ENCODE assay signal across 8 mouse cellular contexts in the genomic region with DNA sequence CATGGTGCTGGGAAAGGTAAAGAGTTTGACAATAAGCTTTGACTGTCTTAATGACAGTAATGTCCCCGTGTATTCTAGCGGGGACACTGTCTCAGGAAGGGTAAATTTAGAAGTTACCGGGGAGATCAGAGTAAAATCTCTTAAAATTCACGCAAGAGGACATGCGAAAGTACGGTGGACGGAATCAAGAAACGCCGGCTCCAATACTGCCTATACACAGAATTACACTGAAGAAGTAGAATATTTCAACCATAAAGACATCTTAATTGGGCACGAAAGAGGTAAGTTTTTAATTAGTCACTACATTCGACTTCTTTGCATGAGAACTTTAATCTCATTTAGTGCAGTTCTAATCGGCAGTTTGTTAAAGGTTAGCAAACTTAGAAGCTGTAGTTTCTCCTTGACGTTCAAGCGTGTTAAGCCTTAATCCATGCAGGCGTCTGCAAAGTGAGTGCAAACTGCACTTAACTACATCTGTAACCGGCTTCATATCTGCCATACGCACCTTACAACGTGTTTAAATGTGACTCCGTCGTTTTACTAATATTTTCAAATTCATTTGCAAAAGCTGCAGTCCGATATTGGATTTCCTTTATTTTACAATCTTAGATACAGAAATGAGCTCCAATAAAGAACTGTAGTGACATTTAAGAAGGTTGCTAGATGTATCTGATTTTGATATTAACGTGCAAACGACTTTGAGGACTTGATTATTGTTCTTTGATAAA. TPM values are rescaled to one million over a fixed set of nuclear protein-coding genes. Genes with fewer than 3 reads are reported as not detected.
DNase-seq lines count a peak whose midpoint lies in the region; ATAC-seq and TF ChIP-seq lines count a peak whose summit lies in the region.

No protein-coding gene starts in this region.

- peaks cover 1% of the 10 kb centered on the region; the same call in 1 of the 2 replicates for H3K36me3 ChIP-seq in kidney, adult 2 months (ENCODE audit: control insufficient read depth, insufficient read depth, low read length)
- H3K36me3 ChIP-seq in ES-Bruce4 (ENCODE audit: control insufficient read depth, insufficient read depth, low read length, poor library complexity, severe bottlenecking) (peaks cover 11% of the 10 kb centered on the region), macrophage (ENCODE audit: inconsistent target) (peaks cover 13% of the 10 kb centered on the region; the same call in 1 of the 2 replicates)
- H3K36me3 ChIP-seq in embryonic facial prominence, embryonic 11.5 days (replicated peaks; ENCODE audit: control insufficient read depth, insufficient read depth, low read depth, low read length), result no peaks in the 10 kb centered on the region
- H3K36me3 ChIP-seq in hindbrain, postnatal 0 days (ENCODE audit: insufficient read depth, low read length), result no peaks in the 10 kb centered on the region; the same call in 1 of the 2 replicates

- H3K4me2 ChIP-seq in embryonic facial prominence, embryonic 11.5 days (ENCODE audit: low read depth, low read length), result peak overlapping the region; percentile 6
- H3K4me2 ChIP-seq in hindbrain, postnatal 0 days (ENCODE audit: low read depth, low read length), result peak overlapping the region; percentile 56

- no peaks in the 10 kb centered on the region for H3K27me3 ChIP-seq in kidney, adult 2 months (replicated peaks; ENCODE audit: control insufficient read depth, insufficient read depth, low read length)
- H3K27me3 ChIP-seq in ES-Bruce4 (ENCODE audit: control insufficient read depth, insufficient read depth, low read length, poor library complexity, severe bottlenecking), result no peaks in the 10 kb centered on the region
- H3K27me3 ChIP-seq in embryonic facial prominence, embryonic 11.5 days (ENCODE audit: control insufficient read depth, insufficient read depth, low read length), result no peaks in the 10 kb centered on the region
- no peaks in the 10 kb centered on the region for H3K27me3 ChIP-seq in hindbrain, postnatal 0 days (ENCODE audit: insufficient read depth, low read length)

- peak; percentile 64 for DNase-seq in kidney, adult 2 months
- DNase-seq in kidney, adult 18-20 months, result no peak
- DNase-seq in embryonic facial prominence, embryonic 11.5 days (ENCODE audit: low spot score), result peak; percentile 61
- peak; percentile 38 for DNase-seq in hindbrain, postnatal 0 days (ENCODE audit: low spot score)
- DNase-seq in thymus, postnatal 14 days, result peak; percentile 20
- no peak for DNase-seq in cerebellum, postnatal 4 days (ENCODE audit: low spot score in 2 of 2)

- peak overlapping the region; percentile 83 for H3K9ac ChIP-seq in ES-Bruce4 (ENCODE audit: low read depth, poor library complexity, severe bottlenecking)
- H3K9ac ChIP-seq in embryonic facial prominence, embryonic 11.5 days (replicated peaks; ENCODE audit: low read length), result peak overlapping the region; percentile 80
- peak overlapping the region; percentile 100 for H3K9ac ChIP-seq in hindbrain, postnatal 0 days (replicated peaks; ENCODE audit: low read length)

- H3K4me3 ChIP-seq in kidney, adult 2 months (ENCODE audit: insufficient read depth, low read depth, low read length), result peak overlapping the region; percentile 86
- peak overlapping the region; percentile 80 for H3K4me3 ChIP-seq in ES-Bruce4 (ENCODE audit: low read depth, low read length)
- H3K4me3 ChIP-seq in embryonic facial prominence, embryonic 11.5 days (ENCODE audit: low read depth, low read length), result peak overlapping the region; percentile 75
- peak overlapping the region; percentile 65 for H3K4me3 ChIP-seq in hindbrain, postnatal 0 days (ENCODE audit: low read length)
- H3K4me3 ChIP-seq in macrophage (ENCODE audit: inconsistent target), result peak overlapping the region; percentile 90

- ATAC-seq in embryonic facial prominence, embryonic 11.5 days (replicated peaks; ENCODE audit: insufficient number of reproducible peaks, low FRiP score, low TSS enrichment, low read depth), result no peak
- no peak for ATAC-seq in hindbrain, postnatal 0 days

- under 1% methylated on average over 23 of the region's 23 CpGs for WGBS in kidney, adult 2 months
- WGBS in embryonic facial prominence, embryonic 11.5 days, result under 1% methylated on average over 23 of the region's 23 CpGs
- WGBS in hindbrain, postnatal 0 days, result under 1% methylated on average over 23 of the region's 23 CpGs
- WGBS in macrophage (ENCODE audit: missing documents), result under 1% methylated on average over 22 of the region's 23 CpGs

- no peaks in the 10 kb centered on the region for H3K9me3 ChIP-seq in ES-Bruce4 (replicated peaks; ENCODE audit: control insufficient read depth, insufficient read depth, low read length, poor library complexity, severe bottlenecking)
- no peaks in the 10 kb centered on the region for H3K9me3 ChIP-seq in embryonic facial prominence, embryonic 11.5 days (replicated peaks; ENCODE audit: control insufficient read depth, low read length)
- H3K9me3 ChIP-seq in hindbrain, postnatal 0 days (ENCODE audit: low read length), result no peaks in the 10 kb centered on the region

- no peak for TF ChIP-seq POLR2A in kidney, adult 2 months (IDR thresholded peaks at IDR 0.05; ENCODE audit: low read depth, low read length)
- TF ChIP-seq POLR2A in ES-Bruce4 (IDR thresholded peaks at IDR 0.05; ENCODE audit: insufficient read depth, low read length), result no peak

- TF ChIP-seq EP300 in ES-Bruce4 (IDR thresholded peaks at IDR 0.05; ENCODE audit: insufficient read depth, low read depth, low read length), result no peak

- H3K79me2 ChIP-seq in macrophage (ENCODE audit: inconsistent target), result peaks cover 41% of the 10 kb centered on the region

- peak overlapping the region; percentile 100 for H3K27ac ChIP-seq in kidney, adult 2 months (ENCODE audit: insufficient read depth, low read depth, low read length)
- H3K27ac ChIP-seq in ES-Bruce4 (ENCODE audit: insufficient read depth, low read length) (peak overlapping the region; percentile 98), macrophage (peak overlapping the region; percentile 86)
- H3K27ac ChIP-seq in embryonic facial prominence, embryonic 11.5 days (replicated peaks; ENCODE audit: low read depth, low read length), result peak overlapping the region; percentile 100
- peak overlapping the region; percentile 100 for H3K27ac ChIP-seq in hindbrain, postnatal 0 days

- H3K4me1 ChIP-seq in kidney, adult 2 months (ENCODE audit: control insufficient read depth, insufficient read depth, low read length), result peaks cover 3% of the 10 kb centered on the region; the same call in 1 of the 2 replicates
- no peaks in the 10 kb centered on the region for H3K4me1 ChIP-seq in ES-Bruce4 (ENCODE audit: control insufficient read depth, insufficient read depth, low read length)
- no peaks in the 10 kb centered on the region for H3K4me1 ChIP-seq in embryonic facial prominence, embryonic 11.5 days (ENCODE audit: control insufficient read depth, insufficient read depth, low read length)
- H3K4me1 ChIP-seq in hindbrain, postnatal 0 days (ENCODE audit: insufficient read depth, low read length), result 0 out of 2 replicates have a peak, but pooled peaks cover 2% of the 10 kb centered on the region

- TF ChIP-seq CTCF in kidney, adult 2 months (conservative IDR thresholded peaks at IDR 0.05; ENCODE audit: insufficient read depth, insufficient read length, low read depth, low read length), result no peak
- TF ChIP-seq CTCF in ES-Bruce4 (IDR thresholded peaks at IDR 0.05; ENCODE audit: low read depth, low read length), result no peak
- TF ChIP-seq CTCF in hindbrain, postnatal 0 days (IDR thresholded peaks at IDR 0.05; ENCODE audit: low read depth), result no peak

RNA-seq across cellular contexts. Expression of a gene that starts 0.6 kb away (rescaled TPM):
- 41.9 and 47.5 TPM in 2 replicates for polyA plus RNA-seq in kidney, adult 2 months (2012; rRNA removed)
- polyA plus RNA-seq in ES-Bruce4 (2011; ENCODE audit: insufficient read depth, insufficient read length, low read depth, missing spikeins), result 27.5 and 29.5 TPM in 2 replicates
- 84.2 and 90.6 TPM in 2 replicates for polyA plus RNA-seq in embryonic facial prominence, embryonic 11.5 days (2014; fragmentation: Nextera tagmentation; extraction: Ambion mirVana)
- total RNA-seq in hindbrain, postnatal 0 days (2014; rRNA removed), result 82.1 and 100 TPM in 2 replicates
- 48.1 and 49.8 TPM in 2 replicates for polyA plus RNA-seq in hindbrain, postnatal 0 days (2015; fragmentation: Nextera tagmentation; extraction: Ambion mirVana)
- 100 to 1,000 TPM in 12 of 26 experiments, 10 to 100 TPM in 11, 1 to 10 TPM in 3; 8.0 to 378 (median 60.0) TPM for total RNA-seq in macrophage (2018; cell fraction: chromatin; rRNA removed)
- 100 to 1,000 TPM in 11 of 26 experiments, 10 to 100 TPM in 13, 1 to 10 TPM in 2; 7.1 to 154 (median 91.5) TPM for total RNA-seq in macrophage (2018; cell fraction: cytosol; rRNA removed)
- total RNA-seq in macrophage (2018; cell fraction: nucleus; rRNA removed), result 100 to 1,000 TPM in 9 of 26 experiments, 10 to 100 TPM in 15, 1 to 10 TPM in 2; 4.7 to 381 (median 49.8) TPM
- 43.8 to 78.6 TPM (median 54.2 TPM) in 3 replicates for polyA plus RNA-seq in macrophage (2018)

Comparison
In these comparisons a context has a peak if more than half of its experiments do, and no peak if none do; other contexts are left out.
1. DNase-seq: peak in kidney, adult 2 months (single experiment), embryonic facial prominence, embryonic 11.5 days (single experiment), hindbrain, postnatal 0 days (single experiment) and thymus, postnatal 14 days (single experiment); none in kidney, adult 18-20 months (single experiment) and cerebellum, postnatal 4 days (0 of 2).
2. Peak in every context shown above with its lines, with median percentiles within 50 percentile points of each other: H3K27ac ChIP-seq, H3K4me3 ChIP-seq and H3K9ac ChIP-seq.